Comparison of ENCODE assay signal across 8 mouse cellular contexts in genomic region chr4:46137629-46138286, GRCm38 (mm10). TPM values are rescaled to one million over a fixed set of nuclear protein-coding genes. Genes with fewer than 3 reads are reported as not detected.
A peak's percentile ranks its signal among the peaks of the same experiment; 100 is the strongest.
DNase-seq lines count a peak whose midpoint lies in the region; ATAC-seq and TF ChIP-seq lines count a peak whose summit lies in the region.

No protein-coding gene starts in this region.

- H3K27me3 ChIP-seq in cerebellum, adult 2 months (ENCODE audit: control insufficient read depth, insufficient read depth, low read length), result no peaks in the 10 kb centered on the region
- no peaks in the 10 kb centered on the region for H3K27me3 ChIP-seq in embryonic facial prominence, embryonic 14.5 days (replicated peaks; ENCODE audit: control insufficient read depth, insufficient read depth, low read length)
- H3K27me3 ChIP-seq in midbrain, embryonic 11.5 days (ENCODE audit: control insufficient read depth, insufficient read depth, low read length), result no peaks in the 10 kb centered on the region

- DNase-seq in cerebellum, adult 2 months, result no peak
- no peak for DNase-seq in cerebellum, adult 11 months
- DNase-seq in 416B (ENCODE audit: low read depth), result peak; percentile 67
- DNase-seq in embryonic facial prominence, embryonic 14.5 days (ENCODE audit: low spot score), result peak; percentile 45
- DNase-seq in hindlimb bud, embryonic 11.5 days (ENCODE audit: extremely low spot score, low read depth, low spot score), result peak; percentile 33
- DNase-seq in midbrain, embryonic 11.5 days (ENCODE audit: low spot score, missing footprints), result peak; percentile 84
- DNase-seq in right cerebral cortex, adult 2 months (ENCODE audit: low spot score in 2 of 2), result no peak
- DNase-seq in layer of hippocampus, postnatal 25 days (ENCODE audit: extremely low spot score in 1 of 2, low spot score in 1 of 2), result no peak

- no peak for TF ChIP-seq POLR2A in cerebellum, adult 2 months (IDR thresholded peaks at IDR 0.05; ENCODE audit: borderline replicate concordance, insufficient read depth, low read length)

- TF ChIP-seq CTCF in cerebellum, adult 2 months (IDR thresholded peaks at IDR 0.05; ENCODE audit: borderline replicate concordance, insufficient read depth, low read depth, low read length), result no peak

- H3K9ac ChIP-seq in embryonic facial prominence, embryonic 14.5 days (ENCODE audit: low read depth, low read length), result peak overlapping the region; percentile 95
- peak overlapping the region; percentile 97 for H3K9ac ChIP-seq in midbrain, embryonic 11.5 days (ENCODE audit: low read length)

- 7% methylated on average over 17 of the region's 17 CpGs for WGBS in cerebellum, adult 2 months
- WGBS in embryonic facial prominence, embryonic 14.5 days, result 7% methylated on average over 17 of the region's 17 CpGs
- WGBS in midbrain, embryonic 11.5 days, result 8% methylated on average over 17 of the region's 17 CpGs

- peak overlapping the region; percentile 87 for H3K4me2 ChIP-seq in embryonic facial prominence, embryonic 14.5 days (ENCODE audit: low read depth, low read length)
- H3K4me2 ChIP-seq in midbrain, embryonic 11.5 days, result peak overlapping the region; percentile 80

- peaks cover 4% of the 10 kb centered on the region; the same call in 1 of the 2 replicates for H3K4me1 ChIP-seq in cerebellum, adult 2 months (ENCODE audit: control insufficient read depth, insufficient read depth, low read length)
- peaks cover 15% of the 10 kb centered on the region for H3K4me1 ChIP-seq in embryonic facial prominence, embryonic 14.5 days (ENCODE audit: control insufficient read depth, insufficient read depth, low read length)
- peaks cover 17% of the 10 kb centered on the region for H3K4me1 ChIP-seq in midbrain, embryonic 11.5 days (ENCODE audit: control insufficient read depth, insufficient read depth, low read length)

- ATAC-seq in embryonic facial prominence, embryonic 14.5 days (ENCODE audit: low read depth), result peak; percentile 74
- ATAC-seq in midbrain, embryonic 11.5 days (ENCODE audit: low FRiP score), result peak; percentile 82

- H3K36me3 ChIP-seq in embryonic facial prominence, embryonic 14.5 days (ENCODE audit: control insufficient read depth, insufficient read depth, low read length), result peaks cover 29% of the 10 kb centered on the region
- peaks cover 3% of the 10 kb centered on the region; the same call in 1 of the 2 replicates for H3K36me3 ChIP-seq in midbrain, embryonic 11.5 days (ENCODE audit: control insufficient read depth, insufficient read depth, low read length)

- H3K9me3 ChIP-seq in embryonic facial prominence, embryonic 14.5 days (ENCODE audit: control insufficient read depth, low read length), result no peaks in the 10 kb centered on the region
- H3K9me3 ChIP-seq in midbrain, embryonic 11.5 days (ENCODE audit: control insufficient read depth, low read length), result no peaks in the 10 kb centered on the region

- H3K4me3 ChIP-seq in cerebellum, adult 2 months (replicated peaks; ENCODE audit: insufficient read depth, low read depth, low read length), result peak overlapping the region; percentile 93
- H3K4me3 ChIP-seq in embryonic facial prominence, embryonic 14.5 days (ENCODE audit: low read depth, low read length), result peak overlapping the region; percentile 97
- H3K4me3 ChIP-seq in midbrain, embryonic 11.5 days (ENCODE audit: low read depth, low read length), result peak overlapping the region; percentile 93

- peak overlapping the region; percentile 90; the same call in 1 of the 2 replicates for H3K27ac ChIP-seq in cerebellum, adult 2 months (ENCODE audit: insufficient read depth, low read length)
- peak overlapping the region; percentile 98 for H3K27ac ChIP-seq in embryonic facial prominence, embryonic 14.5 days (replicated peaks; ENCODE audit: low read depth, low read length)
- H3K27ac ChIP-seq in midbrain, embryonic 11.5 days (ENCODE audit: low read depth, low read length), result peak overlapping the region; percentile 98

RNA-seq across cellular contexts. Expression of gene Ncbp1, which starts 0.7 kb away (rescaled TPM):
- 50.8 and 61.2 TPM in 2 replicates for polyA plus RNA-seq in cerebellum, adult 2 months (2012; rRNA removed)
- 70.1 and 80.1 TPM in 2 replicates for polyA plus RNA-seq in embryonic facial prominence, embryonic 14.5 days (2014; fragmentation: Nextera tagmentation; extraction: Ambion mirVana)
- 143 and 161 TPM in 2 replicates for polyA plus RNA-seq in midbrain, embryonic 11.5 days (2014; fragmentation: Nextera tagmentation; extraction: Ambion mirVana)
- total RNA-seq in layer of hippocampus, postnatal 25 days (2021), result 10 to 100 TPM; 51.4 to 60.4 TPM

RNA-seq across cellular contexts. Expression of gene Tstd2, which starts 0.7 kb away (rescaled TPM):
- 15.4 and 16.2 TPM in 2 replicates for polyA plus RNA-seq in cerebellum, adult 2 months (2012; rRNA removed)
- polyA plus RNA-seq in embryonic facial prominence, embryonic 14.5 days (2014; fragmentation: Nextera tagmentation; extraction: Ambion mirVana), result 15.0 and 15.4 TPM in 2 replicates
- 36.1 and 36.7 TPM in 2 replicates for polyA plus RNA-seq in midbrain, embryonic 11.5 days (2014; fragmentation: Nextera tagmentation; extraction: Ambion mirVana)
- 10 to 100 TPM; 19.0 to 22.0 TPM for total RNA-seq in layer of hippocampus, postnatal 25 days (2021)

RNA-seq across cellular contexts. Expression of gene Xpa, which starts 58.4 kb away (rescaled TPM):
- polyA plus RNA-seq in cerebellum, adult 2 months (2012; rRNA removed), result 28.9 and 30.4 TPM in 2 replicates
- polyA plus RNA-seq in embryonic facial prominence, embryonic 14.5 days (2014; fragmentation: Nextera tagmentation; extraction: Ambion mirVana), result 21.0 and 26.0 TPM in 2 replicates
- 26.1 and 26.9 TPM in 2 replicates for polyA plus RNA-seq in midbrain, embryonic 11.5 days (2014; fragmentation: Nextera tagmentation; extraction: Ambion mirVana)
- 10 to 100 TPM; 12.7 to 18.0 TPM for total RNA-seq in layer of hippocampus, postnatal 25 days (2021)

Comparison
In these comparisons a context has a peak if more than half of its experiments do, and no peak if none do; other contexts are left out.
1. DNase-seq: peak in 416B (single experiment), embryonic facial prominence, embryonic 14.5 days (single experiment), hindlimb bud, embryonic 11.5 days (single experiment) and midbrain, embryonic 11.5 days (single experiment); none in cerebellum, adult 2 months (0 of 2), cerebellum, adult 11 months (single experiment), right cerebral cortex, adult 2 months (0 of 2) and layer of hippocampus, postnatal 25 days (0 of 2).
2. Peak in every context shown above with its lines, with median percentiles within 50 percentile points of each other: H3K27ac ChIP-seq and H3K4me3 ChIP-seq.